Mouse (Mus musculus) neural tube, embryonic 11.5 days (tissue): Measurements from ENCODE around the gene Plod2. TPM values are rescaled to one million over a fixed set of nuclear protein-coding genes. Genes with fewer than 3 reads are reported as not detected.
A peak's percentile ranks its signal among the peaks of the same experiment; 100 is the strongest.

ENCODE experiments used
- ATAC-seq: fragments of 200-750 bp; cut with Nextera tagmentation; 2 replicates; pipeline ENCODE4 v1.8.0; 2017; ENCODE audit warnings: moderate number of reproducible peaks, mild to moderate bottlenecking, moderate TSS enrichment, moderate library complexity; ENCODE audit not compliant: insufficient read depth, low FRiP score, low TSS enrichment
- DNase-seq: peaks from one replicate; pipeline ENCODE4 v3.0.0-alpha.2; 2015; ENCODE audit warnings: low spot score
- H3K27ac ChIP-seq: fragments of 300-500 bp; sonication (generic); 2 replicates; pipeline ENCODE4 v1.5.1; 2014; ENCODE audit warnings: low read depth, mild to moderate bottlenecking, low read length
- H3K27me3 ChIP-seq: fragments of 300-500 bp; sonication (generic); 2 replicates; pipeline ENCODE4 v1.6.1; 2014; ENCODE audit warnings: mild to moderate bottlenecking, low read length, mixed read lengths; ENCODE audit not compliant: control insufficient read depth, insufficient read depth
- H3K36me3 ChIP-seq: fragments of 300-500 bp; sonication (generic); 2 replicates; pipeline ENCODE4 v1.6.1; 2014; ENCODE audit warnings: mild to moderate bottlenecking, low read length, moderate library complexity, mixed read lengths; ENCODE audit not compliant: control insufficient read depth, insufficient read depth
- H3K4me1 ChIP-seq: fragments of 300-500 bp; sonication (generic); 2 replicates; pipeline ENCODE4 v1.6.1; 2014; ENCODE audit warnings: low read length, mixed read lengths; ENCODE audit not compliant: control insufficient read depth, insufficient read depth
- H3K4me2 ChIP-seq: fragments of 300-500 bp; sonication (generic); 2 replicates; pipeline ENCODE4 v1.6.1; 2014; ENCODE audit warnings: low read depth, mild to moderate bottlenecking, moderate library complexity
- H3K4me3 ChIP-seq: fragments of 300-500 bp; sonication (generic); 2 replicates; pipeline ENCODE4 v1.5.1; 2014; ENCODE audit warnings: low read depth, low read length
- H3K9ac ChIP-seq: fragments of 300-500 bp; sonication (generic); 2 replicates; pipeline ENCODE4 v1.6.1; 2014; ENCODE audit warnings: mild to moderate bottlenecking, low read length
- H3K9me3 ChIP-seq: fragments of 300-500 bp; sonication (generic); 2 replicates; pipeline ENCODE4 v1.6.1; 2016; ENCODE audit warnings: low read length; ENCODE audit not compliant: control insufficient read depth
- WGBS: fragments of 180-500 bp; shearing (Covaris S2); extraction: QIAGEN DNeasy Blood & Tissue Kit; methylation state at CpG from one replicate; pipeline ENCODE4 v1.1.7; 2014; 5-methylcytosine and 5-hydroxymethylcytosine counted together
- polyA plus RNA-seq: library from polyadenylated mRNA; unstranded; fragments of >200 nt; fragmentation: Nextera tagmentation; extraction: Ambion mirVana; gene quantifications from 2 replicates; pipeline ENCODE4 v1.2.1, GENCODE M21; 2014

Plod2 gene
- polyA plus RNA-seq, 1 experiment from 2014 or later: 35.6 TPM

- H3K9ac ChIP-seq: no peak overlapping the region
- H3K4me3 ChIP-seq: no peak overlapping the region
- H3K4me2 ChIP-seq: no peak overlapping the region
- H3K4me1 ChIP-seq: no peaks in the 10 kb centered on the region
- H3K9me3 ChIP-seq: no peaks in the 10 kb centered on the region
- H3K36me3 ChIP-seq: no peaks in the 10 kb centered on the region; the same call in 1 of the 2 replicates
- WGBS: 91% methylated on average over 5 of the region's 5 CpGs
- no peaks in the 10 kb centered on the region for H3K27me3 ChIP-seq
- no peak overlapping the region for H3K27ac ChIP-seq
- no peak for DNase-seq
- ATAC-seq: no peak
Observed at GRCm38 (mm10) chr9:92601551-92601950, 59.5 kb downstream of the Plod2 start.

GRCm38 (mm10) chr9:92603541-92603940 lies 61.5 kb downstream of the Plod2 start:
- Histone ChIP-seq H3K36me3 (no peaks in the 10 kb centered on the region; the same call in 1 of the 2 replicates), H3K4me1 (no peaks in the 10 kb centered on the region), H3K9ac (no peak overlapping the region), H3K27me3 (no peaks in the 10 kb centered on the region), H3K4me2 (no peak overlapping the region), H3K9me3 (no peaks in the 10 kb centered on the region), H3K27ac (no peak overlapping the region), H3K4me3 (no peak overlapping the region)
- ATAC-seq: no peak
- DNase-seq: no peak
- 76% methylated on average over 4 of the region's 4 CpGs for WGBS

DNA sequence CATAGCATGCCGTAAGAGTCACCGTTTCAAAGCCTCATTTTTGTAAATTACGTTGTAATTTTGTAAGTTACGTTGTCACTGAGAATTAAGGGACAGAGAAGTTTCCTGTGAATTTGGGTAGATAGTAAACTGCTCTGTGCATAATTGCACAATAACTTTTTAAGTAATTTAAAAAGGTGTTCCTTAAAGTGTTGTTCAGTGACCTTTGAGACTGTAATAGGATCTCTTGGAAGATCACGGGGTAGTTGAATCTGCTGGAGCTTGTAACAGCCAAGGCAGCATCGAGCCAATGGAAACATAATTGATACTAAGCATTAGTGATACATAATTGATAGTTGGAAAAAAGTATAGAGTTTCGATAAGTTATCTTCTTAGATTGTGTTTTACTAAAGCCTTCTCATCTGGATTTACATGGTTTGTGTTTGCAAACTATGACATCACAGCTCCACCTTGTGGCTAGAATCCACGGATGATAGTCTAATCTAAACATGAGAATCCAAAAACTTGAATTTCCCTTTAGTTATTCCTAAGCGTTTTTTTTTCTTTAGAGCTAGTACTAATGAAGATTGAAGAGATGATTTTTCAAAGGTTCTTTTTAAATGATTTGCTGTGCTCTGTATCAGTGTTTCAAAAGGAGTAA lies 68.7 kb downstream of the Plod2 start:
- Histone ChIP-seq H3K4me2 (no peak overlapping the region), H3K4me1 (no peaks in the 10 kb centered on the region), H3K9ac (no peak overlapping the region), H3K4me3 (no peak overlapping the region), H3K36me3 (no peaks in the 10 kb centered on the region), H3K27ac (no peak overlapping the region), H3K27me3 (no peaks in the 10 kb centered on the region), H3K9me3 (no peaks in the 10 kb centered on the region)
- no peak for DNase-seq
- WGBS: 72% methylated on average over 9 of the region's 9 CpGs
- ATAC-seq: no peak

GRCm38 (mm10) chr9:92612641-92613040 lies 70.6 kb downstream of the Plod2 start:
- 94% methylated on average over 15 of the region's 15 CpGs for WGBS
- Histone ChIP-seq H3K27ac (no peak overlapping the region), H3K4me3 (no peak overlapping the region), H3K9ac (no peak overlapping the region), H3K4me1 (no peaks in the 10 kb centered on the region), H3K36me3 (no peaks in the 10 kb centered on the region), H3K27me3 (no peaks in the 10 kb centered on the region), H3K9me3 (no peaks in the 10 kb centered on the region), H3K4me2 (no peak overlapping the region)
- ATAC-seq: no peak
- no peak for DNase-seq

DNA sequence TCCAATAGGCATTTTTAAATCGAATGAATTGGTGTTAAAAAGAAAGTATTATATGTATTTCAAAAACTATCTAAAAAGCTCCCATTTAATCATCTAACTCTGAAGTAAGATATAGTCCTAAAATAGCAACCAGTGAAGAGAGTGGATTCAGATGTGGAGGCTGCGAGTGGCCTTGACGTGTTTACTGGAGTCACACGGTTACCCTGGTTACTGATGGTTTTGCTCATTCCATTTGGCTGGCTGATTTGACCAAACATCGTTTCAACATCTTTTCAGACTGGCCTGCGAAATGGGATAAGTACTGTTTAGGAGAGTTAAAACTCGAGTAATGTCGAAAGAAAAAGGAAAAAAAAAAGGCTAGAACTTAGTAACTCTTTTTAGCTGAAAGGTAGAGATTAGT lies 71.2 kb downstream of the Plod2 start:
- H3K9ac ChIP-seq: no peak overlapping the region
- DNase-seq: no peak
- H3K36me3 ChIP-seq: no peaks in the 10 kb centered on the region
- no peaks in the 10 kb centered on the region for H3K4me1 ChIP-seq
- H3K27ac ChIP-seq: no peak overlapping the region
- H3K9me3 ChIP-seq: no peaks in the 10 kb centered on the region
- 88% methylated on average over 8 of the region's 8 CpGs for WGBS
- ATAC-seq: no peak
- H3K4me2 ChIP-seq: no peak overlapping the region
- no peaks in the 10 kb centered on the region for H3K27me3 ChIP-seq
- H3K4me3 ChIP-seq: no peak overlapping the region

GRCm38 (mm10) chr9:92616418-92616817 lies 74.4 kb downstream of the Plod2 start:
- DNase-seq (no peak), ATAC-seq (no peak)
- 88% methylated on average over 2 of the region's 2 CpGs for WGBS
- Histone ChIP-seq H3K9ac (no peak overlapping the region), H3K4me3 (no peak overlapping the region), H3K27ac (no peak overlapping the region), H3K27me3 (no peaks in the 10 kb centered on the region), H3K9me3 (no peaks in the 10 kb centered on the region), H3K36me3 (no peaks in the 10 kb centered on the region), H3K4me1 (no peaks in the 10 kb centered on the region), H3K4me2 (no peak overlapping the region)

GRCm38 (mm10) chr9:92617376-92617775 lies 75.4 kb downstream of the Plod2 start:
- H3K27me3 ChIP-seq: no peaks in the 10 kb centered on the region
- WGBS: 92% methylated on average over 2 of the region's 2 CpGs
- ATAC-seq: no peak
- H3K27ac ChIP-seq: no peak overlapping the region
- DNase-seq: no peak
- no peaks in the 10 kb centered on the region for H3K4me1 ChIP-seq
- H3K4me3 ChIP-seq: no peak overlapping the region
- no peak overlapping the region for H3K4me2 ChIP-seq
- H3K9ac ChIP-seq: no peak overlapping the region
- no peaks in the 10 kb centered on the region for H3K9me3 ChIP-seq
- H3K36me3 ChIP-seq: no peaks in the 10 kb centered on the region

DNA sequence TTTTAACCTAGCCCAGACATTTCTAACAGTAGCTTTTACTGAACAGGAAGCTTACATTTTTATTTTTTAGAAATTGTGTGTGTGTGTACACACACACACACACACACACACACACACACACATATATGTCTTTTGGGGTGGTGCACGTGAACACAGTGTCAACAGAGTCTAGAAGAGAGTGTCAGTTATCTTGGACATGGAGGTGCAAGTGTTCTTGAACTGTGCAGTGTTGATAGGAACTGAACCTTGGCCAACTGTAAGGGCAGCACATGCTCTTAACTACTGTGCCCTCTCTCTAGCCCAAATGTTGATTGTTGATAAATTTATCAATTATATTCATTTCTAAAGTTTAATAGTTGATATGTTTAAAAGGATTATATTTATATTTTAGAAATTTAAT lies 78.1 kb downstream of the Plod2 start:
- no peaks in the 10 kb centered on the region for H3K27me3 ChIP-seq
- H3K36me3 ChIP-seq: no peaks in the 10 kb centered on the region
- H3K9ac ChIP-seq: no peak overlapping the region
- H3K4me1 ChIP-seq: no peaks in the 10 kb centered on the region
- WGBS: 76% methylated on average over 1 of the region's 1 CpGs
- ATAC-seq: no peak
- no peak overlapping the region for H3K27ac ChIP-seq
- no peak overlapping the region for H3K4me2 ChIP-seq
- H3K4me3 ChIP-seq: no peak overlapping the region
- H3K9me3 ChIP-seq: no peaks in the 10 kb centered on the region
- DNase-seq: no peak

DNA sequence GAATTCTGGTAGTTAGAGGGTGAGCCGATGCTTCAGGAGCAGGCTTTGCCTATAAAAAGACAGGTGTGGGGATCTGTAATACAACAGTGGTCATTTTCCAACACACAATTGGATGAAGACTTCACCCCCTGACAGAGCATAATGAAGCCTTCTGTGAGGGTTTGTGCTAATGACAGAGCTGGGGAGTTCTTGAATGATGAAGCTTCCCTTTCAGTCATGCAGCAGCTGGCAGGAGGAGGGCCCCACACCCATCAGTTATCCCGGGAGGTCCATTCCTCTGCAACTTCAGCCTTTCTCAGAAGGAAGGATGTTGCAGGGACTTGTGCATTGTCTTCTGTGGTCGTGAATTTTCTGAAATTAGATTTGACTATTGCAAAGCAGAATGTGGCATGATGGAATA lies 79.2 kb downstream of the Plod2 start:
- no peak overlapping the region for H3K27ac ChIP-seq
- H3K4me2 ChIP-seq: no peak overlapping the region
- no peak overlapping the region for H3K4me3 ChIP-seq
- ATAC-seq (no peak), DNase-seq (peak; percentile 20)
- H3K9ac ChIP-seq: no peak overlapping the region
- no peaks in the 10 kb centered on the region for H3K9me3 ChIP-seq
- no peaks in the 10 kb centered on the region for H3K27me3 ChIP-seq
- H3K4me1 ChIP-seq: no peaks in the 10 kb centered on the region
- 67% methylated on average over 3 of the region's 3 CpGs for WGBS
- no peaks in the 10 kb centered on the region for H3K36me3 ChIP-seq
